Mouse (Mus musculus) urinary bladder, postnatal 36 days (tissue): ENCODE measurements around the gene Rnf19b.

Experiments
- DNase-seq, 2 experiments: peaks; one replicate each; pipeline ENCODE4 v3.0.0; 2022; ENCODE audit warnings: low spot score in 2 of 2, mixed read lengths in 1 of 2

Rnf19b gene

GRCm38 (mm10) chr4:129034224-129034623 is 23.8 kb upstream of the Rnf19b start:
- no peak for DNase-seq

GRCm38 (mm10) chr4:129034706-129035660 is 23.1 kb upstream of the Rnf19b start:
- DNase-seq = peak; percentile 74 to 88

- no peak for DNase-seq
These were observed 22.1 kb upstream of the Rnf19b start for GRCm38 (mm10) chr4:129035851-129036445.

GRCm38 (mm10) chr4:129047721-129048421 is 10.2 kb upstream of the Rnf19b start:
- no peak for DNase-seq

GRCm38 (mm10) chr4:129048501-129049305 is 9.4 kb upstream of the Rnf19b start:
- DNase-seq = peak; percentile 53 to 60

GRCm38 (mm10) chr4:129049306-129050011 is 8.6 kb upstream of the Rnf19b start:
- DNase-seq = no peak

GRCm38 (mm10) chr4:129050365-129050764 is 7.7 kb upstream of the Rnf19b start:
- DNase-seq = no peak

- DNase-seq = no peak
These were observed 7.1 kb upstream of the Rnf19b start for GRCm38 (mm10) chr4:129050901-129051417.

- no peak for DNase-seq
These were observed 6.4 kb upstream of the Rnf19b start for GRCm38 (mm10) chr4:129051461-129052183.

- DNase-seq = no peak
These were observed 3.3 kb upstream of the Rnf19b start for GRCm38 (mm10) chr4:129054757-129055156.

GRCm38 (mm10) chr4:129055562-129055961 is 2.5 kb upstream of the Rnf19b start:
- no peak for DNase-seq

GRCm38 (mm10) chr4:129057533-129058206 is 401 bp upstream of the Rnf19b start:
- DNase-seq = peak; percentile 95 to 97

GRCm38 (mm10) chr4:129059125-129059551 is 1.1 kb downstream of the Rnf19b start:
- DNase-seq = no peak

GRCm38 (mm10) chr4:129059922-129060321 is 1.9 kb downstream of the Rnf19b start:
- no peak for DNase-seq

- no peak for DNase-seq
These were observed 3.4 kb downstream of the Rnf19b start for GRCm38 (mm10) chr4:129061486-129061885.

GRCm38 (mm10) chr4:129062281-129063075 is 4.4 kb downstream of the Rnf19b start:
- DNase-seq = no peak

GRCm38 (mm10) chr4:129065688-129066236 is 7.7 kb downstream of the Rnf19b start:
- DNase-seq = no peak
